Mouse (Mus musculus) liver, embryonic 16.5 days (tissue): Measurements from ENCODE around the gene Olfr304. TPM values are rescaled to one million over a fixed set of nuclear protein-coding genes. Genes with fewer than 3 reads are reported as not detected.
"Not testable (repeated sequence)": the region's sequence is repeated elsewhere in the genome, so short reads cannot be mapped to it uniquely, and the experiment has no call there.

ENCODE experiments used
- ATAC-seq: fragments of 200-750 bp; cut with Nextera tagmentation; 2 replicates; pipeline ENCODE4 v1.8.0; 2017; ENCODE audit warnings: low read depth, mild to moderate bottlenecking, moderate number of reproducible peaks, moderate library complexity
- H3K27ac ChIP-seq: fragments of 300-500 bp; sonication (generic); 2 replicates; pipeline ENCODE4 v1.5.1; 2014; ENCODE audit warnings: mild to moderate bottlenecking, low read length
- H3K27me3 ChIP-seq: fragments of 300-500 bp; sonication (generic); 2 replicates; pipeline ENCODE4 v1.6.1; 2014; ENCODE audit warnings: low read depth, low read length, mixed read lengths; ENCODE audit not compliant: control insufficient read depth, insufficient read depth
- H3K36me3 ChIP-seq: fragments of 300-500 bp; sonication (generic); 2 replicates; pipeline ENCODE4 v1.6.1; 2014; ENCODE audit warnings: mild to moderate bottlenecking; ENCODE audit not compliant: control insufficient read depth, insufficient read depth
- H3K4me1 ChIP-seq: fragments of 300-500 bp; sonication (generic); 2 replicates; pipeline ENCODE4 v1.6.1; 2014; ENCODE audit warnings: low read depth, low read length, mixed read lengths; ENCODE audit not compliant: control insufficient read depth
- H3K4me2 ChIP-seq: fragments of 300-500 bp; sonication (generic); 2 replicates; pipeline ENCODE4 v1.6.1; 2014; ENCODE audit warnings: low read depth, low read length, mixed read lengths
- H3K4me3 ChIP-seq: fragments of 300-500 bp; sonication (generic); 2 replicates; pipeline ENCODE4 v1.5.1; 2014; ENCODE audit warnings: low read depth, mild to moderate bottlenecking, low read length
- H3K9ac ChIP-seq: fragments of 300-500 bp; sonication (generic); 2 replicates; pipeline ENCODE4 v1.6.1; 2014; ENCODE audit warnings: low read depth, low read length
- H3K9me3 ChIP-seq: fragments of 300-500 bp; sonication (generic); replicated peaks from 2 replicates; pipeline ENCODE4 v1.6.1; 2016; ENCODE audit warnings: low read length; ENCODE audit not compliant: control insufficient read depth
- WGBS: fragments of 180-500 bp; shearing (Covaris S2); extraction: QIAGEN DNeasy Blood & Tissue Kit; methylation state at CpG from one replicate; pipeline ENCODE4 v1.1.7; 2014; ENCODE audit not compliant: insufficient replicate concordance; 5-methylcytosine and 5-hydroxymethylcytosine counted together
- polyA plus RNA-seq: library from polyadenylated mRNA; unstranded; fragments of >200 nt; fragmentation: Nextera tagmentation; extraction: Ambion mirVana; gene quantifications from 2 replicates; pipeline ENCODE4 v1.2.1, GENCODE M21; 2015

The Olfr304 gene
- polyA plus RNA-seq = not detected in 2 replicates

GRCm38 (mm10) chr7:86386558-86386957 lies at the start of gene Olfr304:
Olfr304 (minus strand) TSS chr7:86386658.
- H3K27me3 ChIP-seq = no peaks in the 10 kb centered on the region
- 33% methylated on average over 1 of the region's 1 CpGs for WGBS

GRCm38 (mm10) chr7:86403546-86403945 lies 17.1 kb upstream of the Olfr304 start, which contains the start of gene Olfr301:
Olfr301 (plus strand) TSS chr7:86403846.
- no peak for ATAC-seq
- no peaks in the 10 kb centered on the region for H3K4me1 ChIP-seq
- H3K27ac ChIP-seq = no peak within 1 kb of the TSS
- H3K27me3 ChIP-seq = no peaks in the 10 kb centered on the region
- no peak within 1 kb of the TSS for H3K4me2 ChIP-seq
- no peaks in the 10 kb centered on the region for H3K9me3 ChIP-seq
- H3K9ac ChIP-seq = no peak within 1 kb of the TSS
- H3K4me3 ChIP-seq = no peak within 1 kb of the TSS
- H3K36me3 ChIP-seq = no peaks in the 10 kb centered on the region
- 56% methylated on average over 2 of the region's 2 CpGs for WGBS

More at GRCm38 (mm10) chr7:86386558-86386957, at the start of gene Olfr304:
- no peak within 1 kb of the TSS for H3K9ac ChIP-seq
- H3K36me3 ChIP-seq = no peaks in the 10 kb centered on the region
- no peak for ATAC-seq
- H3K4me2 ChIP-seq = no peak within 1 kb of the TSS
- H3K4me1 ChIP-seq = no peaks in the 10 kb centered on the region
- H3K27ac ChIP-seq = no peak within 1 kb of the TSS
- no peak within 1 kb of the TSS for H3K4me3 ChIP-seq
- no peaks in the 10 kb centered on the region for H3K9me3 ChIP-seq

GRCm38 (mm10) chr7:86397689-86398088 lies 11.2 kb upstream of the Olfr304 start, which contains the start of gene Olfr303:
Olfr303 (minus strand) TSS chr7:86397789.
- ATAC-seq = no peak
- H3K9ac ChIP-seq = no peak within 1 kb of the TSS
- H3K4me2 ChIP-seq = no peak within 1 kb of the TSS
- H3K27ac ChIP-seq = no peak within 1 kb of the TSS
- no peak within 1 kb of the TSS for H3K4me3 ChIP-seq
- H3K36me3 ChIP-seq = no peaks in the 10 kb centered on the region
- H3K9me3 ChIP-seq = no peaks in the 10 kb centered on the region
- H3K4me1 ChIP-seq = no peaks in the 10 kb centered on the region
- no peaks in the 10 kb centered on the region for H3K27me3 ChIP-seq

- no peaks in the 10 kb centered on the region for H3K27me3 ChIP-seq
- 47% methylated on average over 3 of the region's 3 CpGs for WGBS
- no peaks in the 10 kb centered on the region for H3K9me3 ChIP-seq
- H3K27ac ChIP-seq = no peak overlapping the region
- ATAC-seq = no peak
- H3K9ac ChIP-seq = no peak overlapping the region
- no peak overlapping the region for H3K4me3 ChIP-seq
- H3K36me3 ChIP-seq = no peaks in the 10 kb centered on the region
- H3K4me2 ChIP-seq = no peak overlapping the region
- no peaks in the 10 kb centered on the region for H3K4me1 ChIP-seq
These were observed 689 bp downstream of the Olfr304 start for GRCm38 (mm10) chr7:86385769-86386168.

- Histone ChIP-seq H3K9ac (no peak within 1 kb of the TSS), H3K4me2 (no peak within 1 kb of the TSS), H3K27me3 (no peaks in the 10 kb centered on the region), H3K9me3 (no peaks in the 10 kb centered on the region), H3K36me3 (no peaks in the 10 kb centered on the region), H3K4me1 (no peaks in the 10 kb centered on the region), H3K27ac (no peak within 1 kb of the TSS), H3K4me3 (no peak within 1 kb of the TSS)
- 51% methylated on average over 1 of the region's 1 CpGs for WGBS
- no peak for ATAC-seq
These were observed 19.6 kb downstream of the Olfr304 start, which contains the start of gene Olfr305 for GRCm38 (mm10) chr7:86366828-86367227. Olfr305 (minus strand) TSS chr7:86366928.

- H3K27me3 ChIP-seq, H3K9ac ChIP-seq, H3K4me3 ChIP-seq, H3K27ac ChIP-seq, H3K4me1 ChIP-seq, ATAC-seq, H3K9me3 ChIP-seq, H3K36me3 ChIP-seq, H3K4me2 ChIP-seq: not testable (repeated sequence)
- 73% methylated on average over 9 of the region's 9 CpGs for WGBS
These were observed 40.2 kb downstream of the Olfr304 start for GRCm38 (mm10) chr7:86346296-86346695.

- Histone ChIP-seq H3K9me3 (no peaks in the 10 kb centered on the region), H3K4me2 (no peak overlapping the region), H3K36me3 (no peaks in the 10 kb centered on the region), H3K27me3 (no peaks in the 10 kb centered on the region), H3K4me3 (no peak overlapping the region), H3K4me1 (no peaks in the 10 kb centered on the region), H3K27ac (no peak overlapping the region), H3K9ac (no peak overlapping the region)
- no peak for ATAC-seq
- WGBS = 49% methylated on average over 3 of the region's 3 CpGs
These were observed 42.2 kb downstream of the Olfr304 start for GRCm38 (mm10) chr7:86344253-86344652.

GRCm38 (mm10) chr7:86342881-86343565 lies 43.4 kb downstream of the Olfr304 start:
- Histone ChIP-seq H3K4me1 (no peaks in the 10 kb centered on the region), H3K4me3 (no peak overlapping the region), H3K4me2 (no peak overlapping the region), H3K9ac (no peak overlapping the region), H3K27ac (no peak overlapping the region), H3K9me3 (no peaks in the 10 kb centered on the region), H3K36me3 (no peaks in the 10 kb centered on the region), H3K27me3 (no peaks in the 10 kb centered on the region)
- 57% methylated on average over 14 of the region's 14 CpGs for WGBS
- no peak for ATAC-seq

- no peak for ATAC-seq
- Histone ChIP-seq H3K27ac (no peak within 1 kb of the TSS), H3K36me3 (no peaks in the 10 kb centered on the region), H3K4me2 (no peak within 1 kb of the TSS), H3K9me3 (no peaks in the 10 kb centered on the region), H3K4me3 (no peak within 1 kb of the TSS), H3K9ac (no peak within 1 kb of the TSS), H3K4me1 (no peaks in the 10 kb centered on the region), H3K27me3 (no peaks in the 10 kb centered on the region)
- 53% methylated on average over 1 of the region's 1 CpGs for WGBS
These were observed 49.0 kb downstream of the Olfr304 start, which contains the start of gene Olfr307 for GRCm38 (mm10) chr7:86337486-86337885. Olfr307 (minus strand) TSS chr7:86337586.
